Mouse (Mus musculus): ENCODE measurements around the gene Srsf10.

Srsf10 gene

DNA sequence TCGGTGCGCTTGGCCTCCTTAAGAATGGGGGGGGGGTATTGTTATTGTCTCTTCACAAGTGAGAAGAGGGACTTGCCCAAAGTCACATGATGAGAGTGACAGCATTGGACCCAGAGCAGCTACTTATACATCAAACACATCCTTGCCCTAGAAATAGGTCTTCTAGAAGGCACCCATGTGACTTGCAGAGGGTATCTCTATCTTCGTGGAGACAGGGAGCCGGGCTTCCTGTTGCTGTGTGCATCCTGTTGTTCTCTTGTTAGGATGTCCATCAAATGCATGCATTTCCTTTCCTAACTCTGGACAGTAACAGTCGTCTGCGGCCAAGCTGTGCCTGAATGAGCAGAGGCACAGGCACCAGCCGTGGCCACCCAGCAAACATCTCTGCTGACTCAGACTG is 56.0 kb downstream of the Srsf10 start:
- intact Hi-C loops (cut with DNase I) = no loop called here

DNA sequence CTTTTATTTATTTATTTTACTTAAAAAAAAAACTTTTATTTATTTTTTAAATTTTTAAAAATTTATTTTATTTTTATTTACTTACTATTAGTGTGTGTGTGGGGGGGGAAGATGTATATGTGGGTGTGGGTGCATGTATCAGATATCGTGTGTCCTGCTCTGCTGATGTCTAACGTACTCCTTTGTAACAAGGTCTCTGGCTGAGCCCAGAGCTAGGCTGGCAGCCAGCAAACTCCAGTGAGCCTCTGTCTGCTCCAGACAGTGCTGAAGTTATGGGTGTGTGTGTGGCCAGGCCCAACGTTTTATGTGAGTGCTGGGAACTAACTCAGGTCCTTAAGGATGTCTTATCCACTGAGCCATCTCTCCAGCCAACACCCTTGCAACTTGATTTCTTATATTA is 56.6 kb downstream of the Srsf10 start:
- intact Hi-C loops (cut with DNase I) = no loop called here

DNA sequence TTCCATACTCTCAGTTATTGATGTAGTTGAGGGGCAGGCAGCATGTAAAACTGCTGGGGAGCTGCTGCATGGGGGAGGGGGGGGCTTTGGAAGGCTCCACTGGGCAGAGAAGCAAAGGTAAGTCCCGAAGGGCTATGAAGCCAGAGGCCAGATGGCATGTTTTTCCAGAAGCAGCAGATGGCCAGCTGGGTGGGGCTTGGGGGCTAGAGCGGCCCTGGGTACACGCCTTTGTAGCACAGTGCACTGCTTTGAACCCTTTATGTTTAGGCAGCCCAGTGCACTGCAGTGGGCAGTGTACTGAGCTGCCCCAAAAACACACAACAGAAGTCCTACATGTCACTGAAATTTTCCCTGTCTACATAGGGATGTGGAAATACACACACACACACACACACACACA is 57.3 kb downstream of the Srsf10 start:
- intact Hi-C loops (cut with DNase I) = no loop called here

DNA sequence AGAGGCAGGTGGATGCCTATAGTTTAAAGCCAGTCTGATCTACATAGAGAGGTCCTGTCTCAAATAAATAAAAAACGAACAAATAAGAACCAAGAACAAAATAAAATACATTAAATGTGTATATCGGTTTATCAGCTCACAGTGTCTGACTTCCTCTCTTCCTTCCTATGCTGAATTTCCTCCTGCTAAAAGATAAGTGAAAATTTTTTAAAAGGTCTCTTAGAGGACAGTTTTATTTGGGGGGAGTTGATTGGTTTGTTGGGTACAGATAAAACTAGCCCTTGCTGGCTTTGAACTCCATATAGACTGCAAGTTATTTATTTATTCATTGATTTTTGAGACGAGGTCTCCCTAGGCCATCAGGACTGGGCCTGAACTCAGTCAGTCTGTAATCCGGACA is 57.9 kb downstream of the Srsf10 start:
- intact Hi-C loops (cut with DNase I) = no loop called here

DNA sequence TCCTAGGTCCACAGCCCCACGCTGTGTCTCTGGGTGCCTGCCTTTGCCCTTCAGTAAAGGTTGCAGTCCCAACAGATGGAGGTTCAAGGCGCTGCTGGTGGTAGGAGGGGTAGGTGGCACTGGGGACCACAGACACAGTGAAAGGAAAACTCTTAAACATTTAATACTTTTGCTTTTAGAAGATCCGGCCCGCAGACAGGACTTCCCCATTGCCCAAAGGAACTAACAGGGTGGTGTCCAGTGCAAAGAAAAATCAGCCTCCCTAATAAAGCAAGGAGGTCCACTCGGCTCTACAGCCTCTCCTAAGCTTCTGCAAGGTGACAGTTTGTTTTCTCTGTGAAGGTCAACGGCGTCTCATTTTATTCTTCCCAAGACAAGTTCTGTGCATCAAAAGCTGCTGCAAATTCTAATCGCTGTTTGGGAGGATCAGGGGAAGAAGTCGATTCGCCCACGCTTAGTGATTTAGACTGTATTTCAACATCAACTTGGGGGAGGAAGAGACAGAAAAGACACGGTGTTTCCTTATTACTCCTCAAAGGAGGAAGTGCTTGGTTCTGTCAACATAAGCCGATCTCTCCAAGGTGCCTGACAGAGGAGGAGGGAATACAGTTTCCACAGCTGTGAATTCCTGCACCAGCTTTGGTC is 63.2 kb downstream of the Srsf10 start:
- intact Hi-C loops (cut with DNase I) = no loop called here

DNA sequence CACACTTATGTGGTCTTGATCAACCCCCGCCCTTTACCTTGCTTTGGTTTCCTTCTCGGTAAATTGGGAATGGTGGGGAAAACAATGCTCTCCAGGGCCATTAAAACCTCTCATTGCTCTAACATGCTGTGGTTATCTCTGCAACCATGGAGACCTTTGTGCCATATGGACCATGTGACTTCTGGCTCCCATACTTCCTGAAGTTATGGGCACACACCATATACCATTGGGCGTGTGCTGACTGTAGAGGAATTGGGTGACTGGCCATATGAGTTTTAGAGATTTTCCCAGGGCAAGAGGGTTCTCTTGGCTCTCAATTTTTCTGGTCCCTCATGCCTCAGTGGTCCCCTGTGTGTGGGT is 63.7 kb downstream of the Srsf10 start:
- intact Hi-C loops (cut with DNase I) = no loop called here

Data from adrenal gland (tissue).